Mouse (Mus musculus): ENCODE data around the gene Lhx2. TPM values are rescaled to one million over a fixed set of nuclear protein-coding genes. Genes with fewer than 3 reads are reported as not detected.

The Lhx2 gene
- polyA plus RNA-seq, 1 experiment from 2014 or later, result 110 TPM

GRCm38 (mm10) chr2:38336606-38337005 is 2.5 kb upstream of the Lhx2 start:
- H3K27me3 ChIP-seq, result peaks cover 92% of the 10 kb centered on the region
- peak overlapping the region; percentile 16 for H3K4me3 ChIP-seq
- H3K27ac ChIP-seq (replicated peaks), result no peak overlapping the region

GRCm38 (mm10) chr2:38337091-38337640 is 1.9 kb upstream of the Lhx2 start:
- no peak overlapping the region for H3K27ac ChIP-seq (replicated peaks)
- H3K4me3 ChIP-seq, result peak overlapping the region; percentile 16; the same call in 1 of the 2 replicates
- peaks cover 29% of the 10 kb centered on the region for H3K4me1 ChIP-seq
- WGBS, result 4% methylated on average over 6 of the region's 6 CpGs
- peak overlapping the region; percentile 22 for H3K4me2 ChIP-seq (replicated peaks)
- no peak overlapping the region; the same call in 1 of the 2 replicates for H3K9ac ChIP-seq (replicated peaks)
- no peaks in the 10 kb centered on the region for H3K9me3 ChIP-seq
- peaks cover 91% of the 10 kb centered on the region for H3K27me3 ChIP-seq
- no peak for ATAC-seq (ENCODE audit: low FRiP score, low read depth)
- H3K36me3 ChIP-seq, result no peaks in the 10 kb centered on the region

More at GRCm38 (mm10) chr2:38336606-38337005, 2.5 kb upstream of the Lhx2 start:
- peak overlapping the region; percentile 22 for H3K4me2 ChIP-seq (replicated peaks)
- under 1% methylated on average over 17 of the region's 17 CpGs for WGBS
- peaks cover 29% of the 10 kb centered on the region for H3K4me1 ChIP-seq
- no peak overlapping the region; the same call in 1 of the 2 replicates for H3K9ac ChIP-seq (replicated peaks)
- H3K9me3 ChIP-seq, result no peaks in the 10 kb centered on the region
- ATAC-seq (ENCODE audit: low FRiP score, low read depth), result no peak
- no peaks in the 10 kb centered on the region for H3K36me3 ChIP-seq

- Histone ChIP-seq H3K4me1 (peaks cover 29% of the 10 kb centered on the region), H3K9ac (replicated peaks) (no peak overlapping the region), H3K36me3 (no peaks in the 10 kb centered on the region), H3K4me3 (no peak overlapping the region), H3K9me3 (no peaks in the 10 kb centered on the region), H3K27ac (replicated peaks) (no peak overlapping the region), H3K4me2 (replicated peaks) (peak overlapping the region; percentile 68; the same call in 1 of the 2 replicates), H3K27me3 (peaks cover 94% of the 10 kb centered on the region)
- no peak for ATAC-seq (ENCODE audit: low FRiP score, low read depth)
- 9% methylated on average over 5 of the region's 5 CpGs for WGBS
These were observed 1.4 kb upstream of the Lhx2 start for GRCm38 (mm10) chr2:38337681-38338080.

- no peaks in the 10 kb centered on the region for H3K36me3 ChIP-seq
- no peak for ATAC-seq (ENCODE audit: low FRiP score, low read depth)
- H3K4me1 ChIP-seq, result peaks cover 31% of the 10 kb centered on the region
- H3K4me3 ChIP-seq, result peak overlapping the region; percentile 61
- H3K9me3 ChIP-seq, result no peaks in the 10 kb centered on the region
- H3K27me3 ChIP-seq, result peaks cover 91% of the 10 kb centered on the region
- peak overlapping the region; percentile 68 for H3K4me2 ChIP-seq (replicated peaks)
- H3K27ac ChIP-seq (replicated peaks), result peak overlapping the region; percentile 93
- 2% methylated on average over 5 of the region's 5 CpGs for WGBS
- H3K9ac ChIP-seq (replicated peaks), result peak overlapping the region; percentile 85
These were observed 641 bp upstream of the Lhx2 start for GRCm38 (mm10) chr2:38338348-38338932.

GRCm38 (mm10) chr2:38339910-38340625 is 987 bp downstream of the Lhx2 start:
- Histone ChIP-seq H3K4me1 (peaks cover 33% of the 10 kb centered on the region), H3K9ac (replicated peaks) (peak overlapping the region; percentile 85), H3K9me3 (no peaks in the 10 kb centered on the region), H3K4me3 (peak overlapping the region; percentile 61), H3K27me3 (peaks cover 92% of the 10 kb centered on the region), H3K4me2 (replicated peaks) (peak overlapping the region; percentile 68), H3K27ac (replicated peaks) (peak overlapping the region; percentile 93), H3K36me3 (no peaks in the 10 kb centered on the region)
- WGBS, result 1% methylated on average over 9 of the region's 9 CpGs
- ATAC-seq (ENCODE audit: low FRiP score, low read depth), result no peak

- Histone ChIP-seq H3K4me3 (peak overlapping the region; percentile 61), H3K9ac (replicated peaks) (peak overlapping the region; percentile 85)
These were observed 1.6 kb downstream of the Lhx2 start for GRCm38 (mm10) chr2:38340626-38341200.

GRCm38 (mm10) chr2:38343573-38343972 is 4.5 kb downstream of the Lhx2 start:
- WGBS, result 12% methylated on average over 1 of the region's 1 CpGs
- Histone ChIP-seq H3K36me3 (no peaks in the 10 kb centered on the region), H3K9ac (replicated peaks) (peak overlapping the region; percentile 28; the same call in 1 of the 2 replicates), H3K4me2 (replicated peaks) (peak overlapping the region; percentile 68), H3K4me1 (peaks cover 45% of the 10 kb centered on the region), H3K4me3 (peak overlapping the region; percentile 61), H3K9me3 (no peaks in the 10 kb centered on the region), H3K27ac (replicated peaks) (peak overlapping the region; percentile 93), H3K27me3 (peaks cover 92% of the 10 kb centered on the region)
- ATAC-seq (ENCODE audit: low FRiP score, low read depth), result no peak

More at GRCm38 (mm10) chr2:38340626-38341200, 1.6 kb downstream of the Lhx2 start:
- Histone ChIP-seq H3K9me3 (no peaks in the 10 kb centered on the region), H3K4me2 (replicated peaks) (peak overlapping the region; percentile 68), H3K27me3 (peaks cover 92% of the 10 kb centered on the region), H3K27ac (replicated peaks) (peak overlapping the region; percentile 93), H3K4me1 (peaks cover 33% of the 10 kb centered on the region), H3K36me3 (no peaks in the 10 kb centered on the region)
- peak; percentile 31; the same call in 1 of the 2 replicates for ATAC-seq (ENCODE audit: low FRiP score, low read depth)
- WGBS, result under 1% methylated on average over 10 of the region's 10 CpGs

GRCm38 (mm10) chr2:38344727-38345126 is 5.6 kb downstream of the Lhx2 start:
- Histone ChIP-seq H3K27me3 (peaks cover 92% of the 10 kb centered on the region), H3K4me2 (replicated peaks) (peak overlapping the region; percentile 68)

GRCm38 (mm10) chr2:38346417-38346816 is 7.3 kb downstream of the Lhx2 start:
- H3K4me1 ChIP-seq, result peaks cover 53% of the 10 kb centered on the region
- no peaks in the 10 kb centered on the region for H3K36me3 ChIP-seq
- H3K9me3 ChIP-seq, result no peaks in the 10 kb centered on the region
- peak overlapping the region; percentile 92 for H3K27ac ChIP-seq (replicated peaks)
- H3K4me3 ChIP-seq, result peak overlapping the region; percentile 44
- peaks cover 94% of the 10 kb centered on the region for H3K27me3 ChIP-seq
- no peak for ATAC-seq (ENCODE audit: low FRiP score, low read depth)
- H3K4me2 ChIP-seq (replicated peaks), result peak overlapping the region; percentile 68
- peak overlapping the region; percentile 67 for H3K9ac ChIP-seq (replicated peaks)
- WGBS, result 2% methylated on average over 6 of the region's 6 CpGs

More at GRCm38 (mm10) chr2:38344727-38345126, 5.6 kb downstream of the Lhx2 start:
- peak overlapping the region; percentile 36; the same call in 1 of the 2 replicates for H3K27ac ChIP-seq (replicated peaks)
- H3K4me3 ChIP-seq, result peak overlapping the region; percentile 12; the same call in 1 of the 2 replicates
- H3K9me3 ChIP-seq, result no peaks in the 10 kb centered on the region
- ATAC-seq (ENCODE audit: low FRiP score, low read depth), result no peak
- peaks cover 48% of the 10 kb centered on the region for H3K4me1 ChIP-seq
- H3K9ac ChIP-seq (replicated peaks), result no peak overlapping the region
- no peaks in the 10 kb centered on the region for H3K36me3 ChIP-seq

GRCm38 (mm10) chr2:38346881-38347764 is 8.0 kb downstream of the Lhx2 start:
- peak overlapping the region; percentile 67 for H3K9ac ChIP-seq (replicated peaks)
- H3K9me3 ChIP-seq, result no peaks in the 10 kb centered on the region
- peak overlapping the region; percentile 92 for H3K27ac ChIP-seq (replicated peaks)
- WGBS, result under 1% methylated on average over 15 of the region's 15 CpGs
- no peak for ATAC-seq (ENCODE audit: low FRiP score, low read depth)
- H3K27me3 ChIP-seq, result peaks cover 94% of the 10 kb centered on the region
- peak overlapping the region; percentile 44 for H3K4me3 ChIP-seq
- H3K4me2 ChIP-seq (replicated peaks), result peak overlapping the region; percentile 68
- H3K36me3 ChIP-seq, result no peaks in the 10 kb centered on the region
- H3K4me1 ChIP-seq, result peaks cover 56% of the 10 kb centered on the region
